Comparison of ENCODE assay signal across 24 mouse cellular contexts in the genomic region with DNA sequence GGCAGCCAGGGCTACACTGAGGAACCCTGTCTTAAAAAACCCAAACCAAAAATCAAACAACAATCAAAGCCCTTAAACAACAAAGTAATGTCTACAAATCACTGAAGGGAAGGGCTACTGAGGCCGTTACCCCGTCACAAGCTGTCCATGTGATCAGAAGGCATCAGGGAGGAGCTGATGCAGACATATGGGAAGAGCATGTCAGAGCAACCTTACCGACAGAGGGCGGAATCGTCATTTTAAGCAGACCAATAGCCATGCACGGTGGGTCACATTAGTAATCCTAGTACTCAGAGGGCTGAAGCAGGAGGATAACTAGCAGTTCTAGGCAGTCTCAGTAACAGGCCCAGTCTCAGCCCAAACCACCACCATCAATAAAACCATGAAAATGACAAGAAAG. TPM values are rescaled to one million over a fixed set of nuclear protein-coding genes. Genes with fewer than 3 reads are reported as not detected.
DNase-seq lines count a peak whose midpoint lies in the region; ATAC-seq and TF ChIP-seq lines count a peak whose summit lies in the region.
"Had no signal": no experiment of that assay in that cellular context is flagged by ENCODE, and none has a peak within 500 bp of the region (broad histone marks: within the 10 kb centered on the region; RNA-seq: fewer than 3 reads in every experiment).

No protein-coding gene starts in this region.

- no peaks in the 10 kb centered on the region for H3K9me3 ChIP-seq in lung, postnatal 0 days (ENCODE audit: low read length)
- H3K9me3 ChIP-seq in ES-Bruce4 (replicated peaks; ENCODE audit: control insufficient read depth, insufficient read depth, low read length, poor library complexity, severe bottlenecking) = no peaks in the 10 kb centered on the region
- no peaks in the 10 kb centered on the region for H3K9me3 ChIP-seq in hindbrain, postnatal 0 days (ENCODE audit: low read length)
- H3K9me3 ChIP-seq: lung, embryonic 15.5 days; midbrain, embryonic 10.5 days had no signal

- no peak overlapping the region for H3K4me3 ChIP-seq in lung, postnatal 0 days (ENCODE audit: low read depth, low read length)
- H3K4me3 ChIP-seq in ES-Bruce4 (ENCODE audit: low read depth, low read length) = no peak overlapping the region
- no peak overlapping the region for H3K4me3 ChIP-seq in hindbrain, postnatal 0 days (ENCODE audit: low read length)
- H3K4me3 ChIP-seq: forebrain, embryonic 13.5 days; heart, embryonic 13.5 days; hindbrain, embryonic 10.5 days; lung, embryonic 15.5 days; midbrain, embryonic 10.5 days; myocyte; neural tube, embryonic 12.5 days had no signal

- TF ChIP-seq CTCF in lung, postnatal 0 days (IDR thresholded peaks at IDR 0.05) = peak; percentile 8; the same call in 1 of the 2 replicates
- peak; percentile 44 for TF ChIP-seq CTCF in ES-Bruce4 (IDR thresholded peaks at IDR 0.05; ENCODE audit: low read depth, low read length)
- no peak for TF ChIP-seq CTCF in hindbrain, postnatal 0 days (IDR thresholded peaks at IDR 0.05; ENCODE audit: low read depth)

- H3K9ac ChIP-seq in lung, postnatal 0 days (replicated peaks; ENCODE audit: low read depth) = no peak overlapping the region
- no peak overlapping the region for H3K9ac ChIP-seq in ES-Bruce4 (ENCODE audit: low read depth, poor library complexity, severe bottlenecking)
- H3K9ac ChIP-seq in hindbrain, postnatal 0 days (replicated peaks; ENCODE audit: low read length) = no peak overlapping the region
- H3K9ac ChIP-seq: forebrain, embryonic 13.5 days; heart, embryonic 13.5 days; lung, embryonic 15.5 days; neural tube, embryonic 12.5 days had no signal

- TF ChIP-seq POLR2A in ES-Bruce4 (IDR thresholded peaks at IDR 0.05; ENCODE audit: insufficient read depth, low read length) = no peak

- H3K36me3 ChIP-seq in lung, postnatal 0 days (ENCODE audit: insufficient read depth, low read length) = no peaks in the 10 kb centered on the region
- H3K36me3 ChIP-seq in ES-Bruce4 (ENCODE audit: control insufficient read depth, insufficient read depth, low read length, poor library complexity, severe bottlenecking) = no peaks in the 10 kb centered on the region
- H3K36me3 ChIP-seq in hindbrain, postnatal 0 days (ENCODE audit: insufficient read depth, low read length) = no peaks in the 10 kb centered on the region
- H3K36me3 ChIP-seq: heart, embryonic 13.5 days; hindbrain, embryonic 10.5 days; lung, embryonic 15.5 days; midbrain, embryonic 10.5 days; neural tube, embryonic 12.5 days had no signal

- WGBS in lung, postnatal 0 days = 89% methylated on average over 6 of the region's 6 CpGs
- 90% methylated on average over 6 of the region's 6 CpGs for WGBS in hindbrain, postnatal 0 days

- H3K4me2 ChIP-seq in lung, postnatal 0 days (replicated peaks; ENCODE audit: low read depth, low read length) = no peak overlapping the region
- H3K4me2 ChIP-seq in hindbrain, postnatal 0 days (ENCODE audit: low read depth, low read length) = no peak overlapping the region
- H3K4me2 ChIP-seq: forebrain, embryonic 13.5 days; neural tube, embryonic 12.5 days had no signal

- ATAC-seq in lung, postnatal 0 days = no peak
- ATAC-seq in hindbrain, postnatal 0 days = no peak
- ATAC-seq: forebrain, embryonic 13.5 days; hindbrain, embryonic 16.5 days had no signal

- no peaks in the 10 kb centered on the region for H3K27me3 ChIP-seq in lung, postnatal 0 days (replicated peaks; ENCODE audit: insufficient read depth, low read length)
- no peaks in the 10 kb centered on the region for H3K27me3 ChIP-seq in ES-Bruce4 (ENCODE audit: control insufficient read depth, insufficient read depth, low read length, poor library complexity, severe bottlenecking)
- no peaks in the 10 kb centered on the region for H3K27me3 ChIP-seq in hindbrain, postnatal 0 days (ENCODE audit: insufficient read depth, low read length)
- H3K27me3 ChIP-seq: forebrain, embryonic 13.5 days; heart, embryonic 13.5 days; lung, embryonic 15.5 days; neural tube, embryonic 12.5 days had no signal

- no peak for DNase-seq in lung, postnatal 0 days (ENCODE audit: low spot score)
- no peak for DNase-seq in lung, postnatal 36 days
- DNase-seq in WW6 (ENCODE audit: low read depth, low spot score) = peak; percentile 64
- DNase-seq in gastrocnemius, adult 8-10 months (ENCODE audit: low spot score in 2 of 2) = no peak
- DNase-seq in spleen, adult 18-20 months = no peak
- DNase-seq in hindbrain, postnatal 0 days (ENCODE audit: low spot score) = no peak
- DNase-seq: cerebellum, adult 11 months; cerebellum, adult 9-10 months; cerebellum, postnatal 36 days; heart, postnatal 10 days; kidney, adult 8-10 months; layer of hippocampus, postnatal 36 days; left cerebral cortex, postnatal 4 days; right cerebral cortex, adult 18-20 months had no signal

- no peak overlapping the region for H3K27ac ChIP-seq in lung, postnatal 0 days (ENCODE audit: low read length)
- H3K27ac ChIP-seq in ES-Bruce4 (ENCODE audit: insufficient read depth, low read length) = no peak overlapping the region
- no peak overlapping the region for H3K27ac ChIP-seq in hindbrain, postnatal 0 days
- H3K27ac ChIP-seq: forebrain, embryonic 13.5 days; heart, embryonic 13.5 days; hindbrain, embryonic 10.5 days; kidney, postnatal 0 days; lung, embryonic 15.5 days; midbrain, embryonic 10.5 days; neural tube, embryonic 12.5 days had no signal

- no peaks in the 10 kb centered on the region for H3K4me1 ChIP-seq in lung, postnatal 0 days (ENCODE audit: insufficient read depth, low read depth, low read length)
- H3K4me1 ChIP-seq in ES-Bruce4 (ENCODE audit: control insufficient read depth, insufficient read depth, low read length) = peaks cover 6% of the 10 kb centered on the region
- no peaks in the 10 kb centered on the region for H3K4me1 ChIP-seq in hindbrain, postnatal 0 days (ENCODE audit: insufficient read depth, low read length)
- H3K4me1 ChIP-seq: forebrain, embryonic 13.5 days; lung, embryonic 15.5 days; midbrain, embryonic 10.5 days; neural tube, embryonic 12.5 days had no signal

- no peak for TF ChIP-seq EP300 in lung, postnatal 0 days (IDR thresholded peaks at IDR 0.05)
- TF ChIP-seq EP300 in ES-Bruce4 (IDR thresholded peaks at IDR 0.05; ENCODE audit: insufficient read depth, low read depth, low read length) = no peak

RNA-seq across cellular contexts. Expression of gene Ubl3, which starts 56.6 kb away (rescaled TPM):
- 161 and 165 TPM in 2 replicates for polyA plus RNA-seq in lung, postnatal 0 days (2015; fragmentation: Nextera tagmentation; extraction: Ambion mirVana)
- polyA plus RNA-seq in ES-Bruce4 (2011; ENCODE audit: insufficient read depth, insufficient read length, low read depth, missing spikeins) = 55.8 and 58.2 TPM in 2 replicates
- 100 to 1,000 TPM; 142 to 218 (median 178) TPM for total RNA-seq in gastrocnemius, adult 8-10 months (2022)
- total RNA-seq in hindbrain, postnatal 0 days (2014; rRNA removed) = 155 and 157 TPM in 2 replicates
- polyA plus RNA-seq in hindbrain, postnatal 0 days (2015; fragmentation: Nextera tagmentation; extraction: Ambion mirVana) = 108 and 115 TPM in 2 replicates
